Mouse (Mus musculus) CH12.LX (cell line): ENCODE results near the gene Ifrd2. TPM values are rescaled to one million over a fixed set of nuclear protein-coding genes. Genes with fewer than 3 reads are reported as not detected.
A peak's percentile ranks its signal among the peaks of the same experiment; 100 is the strongest.

Experiments used
- DNase-seq: peaks from one replicate; pipeline ENCODE4 v3.0.0-alpha.2; 2013; ENCODE audit errors: extremely low read depth
- H3K27ac ChIP-seq: 2 replicates; pipeline ENCODE4 v1.5.1; 2012; ENCODE audit warnings: low read depth, mild to moderate bottlenecking, control low read depth, moderate library complexity; ENCODE audit not compliant: insufficient read depth
- H3K27me3 ChIP-seq: replicated peaks from 2 replicates; pipeline ENCODE3; 2012; ENCODE audit warnings: inconsistent platforms
- H3K36me3 ChIP-seq, 2 experiments: replicated peaks in 1 of 2; 2 replicates each; pipeline versions ENCODE3 to v1.6.1; 2012; ENCODE audit warnings: inconsistent platforms in 1 of 2, low read length in 1 of 2, mild to moderate bottlenecking in 1 of 2, mixed read lengths in 1 of 2, moderate library complexity in 1 of 2; ENCODE audit not compliant: control insufficient read depth in 1 of 2, insufficient read depth in 1 of 2
- H3K4me1 ChIP-seq, 2 experiments: 2 replicates each; pipeline ENCODE4 v1.6.1; 2012; ENCODE audit warnings: inconsistent platforms in 1 of 2, moderate library complexity in 1 of 2; ENCODE audit not compliant: insufficient read depth in 2 of 2, control insufficient read depth in 1 of 2
- H3K4me2 ChIP-seq: 2 replicates; pipeline ENCODE4 v1.6.1; 2012; ENCODE audit warnings: low read depth, mild to moderate bottlenecking, control low read depth; ENCODE audit not compliant: poor library complexity, insufficient read depth, severe bottlenecking
- H3K4me3 ChIP-seq, 3 experiments: fragments of 150-350 bp in 1 of 3; sonication (generic) in 1 of 3; replicated peaks in 1 of 3; 2 replicates each; pipeline versions ENCODE3 to v1.5.1; 2011 to 2012; ENCODE audit warnings: low read depth in 2 of 3, low read length in 2 of 3, mild to moderate bottlenecking in 2 of 3, moderate library complexity in 2 of 3, control low read depth in 1 of 3, improper control_type of control experiment in 1 of 3, inconsistent platforms in 1 of 3, mixed read lengths in 1 of 3; ENCODE audit not compliant: poor library complexity in 1 of 3
- H3K79me2 ChIP-seq: replicated peaks from 2 replicates; pipeline ENCODE4 v1.6.1; 2012; ENCODE audit warnings: mild to moderate bottlenecking, moderate library complexity; ENCODE audit not compliant: control insufficient read depth, poor library complexity, insufficient read depth, severe bottlenecking; ENCODE audit errors: extremely low read depth
- H3K9ac ChIP-seq: 2 replicates; pipeline ENCODE4 v1.6.1; 2012; ENCODE audit warnings: low read depth, mild to moderate bottlenecking, control low read depth, moderate library complexity; ENCODE audit not compliant: insufficient read depth
- H3K9me3 ChIP-seq: replicated peaks from 2 replicates; pipeline ENCODE3; 2012; ENCODE audit warnings: low read length, inconsistent platforms, mixed read lengths
- BHLHE40 ChIP-seq: IDR thresholded peaks from 2 replicates; pipeline ENCODE4 v1.6.1; 2011; ENCODE audit warnings: mild to moderate bottlenecking, low read depth, low read length, improper control_type of control experiment
- CTCF ChIP-seq, 2 experiments: IDR thresholded peaks in 1 of 2; conservative IDR thresholded peaks in 1 of 2; 2 replicates each; pipeline ENCODE4 v1.5.1; 2011 to 2012; ENCODE audit warnings: low read depth in 2 of 2, low read length in 2 of 2, improper control_type of control experiment in 1 of 2, inconsistent platforms in 1 of 2, mild to moderate bottlenecking in 1 of 2, moderate library complexity in 1 of 2
- E2F4 ChIP-seq: IDR thresholded peaks from 2 replicates; pipeline ENCODE4 v1.6.1; 2011; ENCODE audit warnings: low read depth, low read length, improper control_type of control experiment; ENCODE audit not compliant: insufficient replicate concordance
- EP300 ChIP-seq: IDR thresholded peaks from 2 replicates; pipeline ENCODE4 v1.6.1; 2011; ENCODE audit warnings: low read length, improper control_type of control experiment
- ETS1 ChIP-seq: conservative IDR thresholded peaks from 2 replicates; pipeline ENCODE4 v1.6.1; 2012; ENCODE audit warnings: low read depth, mild to moderate bottlenecking, inconsistent platforms, low read length, improper control_type of control experiment, moderate library complexity
- HCFC1 ChIP-seq: IDR thresholded peaks from 2 replicates; pipeline ENCODE4 v1.6.1; 2012; ENCODE audit warnings: low read depth, mild to moderate bottlenecking, inconsistent platforms, low read length, improper control_type of control experiment
- IRF4 ChIP-seq: IDR thresholded peaks from 2 replicates; pipeline ENCODE4 v1.6.1; 2014; ENCODE audit warnings: low read depth, mild to moderate bottlenecking, inconsistent platforms, low read length, improper control_type of control experiment
- JUND ChIP-seq: conservative IDR thresholded peaks from 2 replicates; pipeline ENCODE4 v1.6.1; 2011; ENCODE audit warnings: low read depth, low read length, improper control_type of control experiment
- MAFK ChIP-seq: IDR thresholded peaks from 2 replicates; pipeline ENCODE4 v1.6.1; 2011; ENCODE audit warnings: low read length, improper control_type of control experiment; ENCODE audit not compliant: insufficient replicate concordance
- MAZ ChIP-seq: IDR thresholded peaks from 2 replicates; pipeline ENCODE4 v1.6.1; 2012; ENCODE audit warnings: low read depth, mild to moderate bottlenecking, inconsistent platforms, low read length, improper control_type of control experiment, moderate library complexity
- MXI1 ChIP-seq: IDR thresholded peaks from 2 replicates; pipeline ENCODE4 v1.6.1; 2011; ENCODE audit warnings: mild to moderate bottlenecking, low read depth, low read length, improper control_type of control experiment
- MYC ChIP-seq: IDR thresholded peaks from 2 replicates; pipeline ENCODE4 v1.6.1; 2011; ENCODE audit warnings: low read depth, mild to moderate bottlenecking, improper control_type of control experiment, low read length
- NELFE ChIP-seq: IDR thresholded peaks from 2 replicates; pipeline ENCODE4 v1.6.1; 2011; ENCODE audit warnings: low read depth, low read length, improper control_type of control experiment
- NRF1 ChIP-seq: IDR thresholded peaks from 2 replicates; pipeline ENCODE4 v1.6.1; 2014; ENCODE audit warnings: low read depth, mild to moderate bottlenecking, inconsistent platforms, low read length, improper control_type of control experiment, moderate library complexity
- POLR2A ChIP-seq: IDR thresholded peaks from 2 replicates; pipeline ENCODE4 v1.6.1; 2011; ENCODE audit warnings: low read depth, mild to moderate bottlenecking, improper control_type of control experiment, low read length
- RCOR1 ChIP-seq: conservative IDR thresholded peaks from 2 replicates; pipeline ENCODE4 v1.6.1; 2012; ENCODE audit warnings: low read depth, mild to moderate bottlenecking, inconsistent platforms, low read length, improper control_type of control experiment
- UBTF ChIP-seq: IDR thresholded peaks from 2 replicates; pipeline ENCODE4 v1.6.1; 2012; ENCODE audit warnings: low read depth, mild to moderate bottlenecking, inconsistent platforms, low read length, improper control_type of control experiment, moderate library complexity
- USF1 ChIP-seq: IDR thresholded peaks from 2 replicates; pipeline ENCODE4 v1.6.1; 2014; ENCODE audit warnings: low read depth, mild to moderate bottlenecking, inconsistent platforms, low read length, improper control_type of control experiment
- ZKSCAN1 ChIP-seq: IDR thresholded peaks from 2 replicates; pipeline ENCODE4 v1.6.1; 2012; ENCODE audit warnings: low read depth, inconsistent platforms, low read length, improper control_type of control experiment, borderline replicate concordance
- ZMIZ1 ChIP-seq: IDR thresholded peaks from 2 replicates; pipeline ENCODE4 v1.6.1; 2012; ENCODE audit warnings: low read depth, mild to moderate bottlenecking, inconsistent platforms, low read length, improper control_type of control experiment
- ZNF384 ChIP-seq: IDR thresholded peaks from 2 replicates; pipeline ENCODE4 v1.6.1; 2012; ENCODE audit warnings: low read depth, low read length, improper control_type of control experiment, inconsistent platforms
- dilution Hi-C: fragments of 300-500 bp; cut with MboI; formaldehyde crosslinking; loops from 2 replicates; pipeline ENCODE4 v1.14.3; 2020; ENCODE audit warnings: low sequenced_read_pairs; ENCODE audit not compliant: extremely low pct_unique_long_range_greater_than_20kb, extremely low pct_ligation_motif_present
- in situ Hi-C: fragments of 300-500 bp; cut with MboI; formaldehyde crosslinking; loops from 3 replicates; pipeline ENCODE4 v1.14.3; 2019; ENCODE audit warnings: low sequenced_read_pairs, low pct_ligation_motif_present, low pct_unique_long_range_greater_than_20kb, mixed read lengths
- polyA plus RNA-seq: library from polyadenylated mRNA; unstranded; fragments of >175 nt; gene quantifications from 2 replicates; pipeline ENCODE4 v1.2.1, GENCODE M21; 2012; ENCODE audit warnings: low read depth; ENCODE audit not compliant: insufficient read length
- total RNA-seq, 2 experiments: library from RNA; depleted of rRNA; stranded (reverse); fragments of 300-350 nt in 1 of 2; fragments of >200 nt in 1 of 2; gene quantifications; 2 replicates each; pipeline ENCODE4 v1.2.3; 2012 to 2014

The Ifrd2 gene
- total and polyA plus RNA-seq, 3 experiments = 62.8 to 143 (median 91.3) TPM

GRCm38 (mm10) chr9:107629901-107630425 is 42.5 kb downstream of the Ifrd2 start:
- Histone ChIP-seq H3K27me3 (no peaks in the 10 kb centered on the region), H3K4me2 (peak overlapping the region; percentile 56), H3K9me3 (no peaks in the 10 kb centered on the region), H3K36me3 (peaks cover 22 to 58% of the 10 kb centered on the region in 2 experiments), H3K4me1 (peaks cover 29 to 74% of the 10 kb centered on the region in 2 experiments), H3K79me2 (peaks cover 80% of the 10 kb centered on the region), H3K9ac (peak overlapping the region; percentile 39), H3K4me3 (peak overlapping the region in 2 of 3 experiments; percentile 52 to 59), H3K27ac (peak overlapping the region; percentile 68)
- dilution Hi-C loops (no loop called here), in situ Hi-C loops (no loop called here)
- no peak for DNase-seq
- TF ChIP-seq NRF1 (no peak), EP300 (no peak), UBTF (no peak), MYC (no peak), USF1 (no peak), E2F4 (no peak), NELFE (no peak)

GRCm38 (mm10) chr9:107630576-107630975 is 43.1 kb downstream of the Ifrd2 start:
- peaks cover 26 to 69% of the 10 kb centered on the region in 2 experiments for H3K4me1 ChIP-seq
- H3K4me2 ChIP-seq = no peak overlapping the region
- H3K27ac ChIP-seq = no peak overlapping the region; the same call in 1 of the 2 replicates
- TF ChIP-seq HCFC1 (no peak), JUND (no peak), MYC (no peak), MAFK (no peak), MAZ (no peak), RCOR1 (no peak), E2F4 (no peak), IRF4 (no peak), USF1 (no peak), UBTF (no peak), ZKSCAN1 (no peak), POLR2A (no peak), ZMIZ1 (no peak), CTCF (conservative IDR thresholded peaks at IDR 0.05 in 1 of 2, IDR thresholded peaks at IDR 0.05 in 1 of 2; ENCODE audit: low read depth in 2 of 2, low read length in 2 of 2) (no peak), MXI1 (no peak), ZNF384 (no peak), BHLHE40 (no peak), EP300 (no peak), ETS1 (no peak)
- H3K27me3 ChIP-seq = no peaks in the 10 kb centered on the region
- dilution Hi-C loops = no loop called here
- DNase-seq = no peak
- peaks cover 81% of the 10 kb centered on the region for H3K79me2 ChIP-seq
- no peaks in the 10 kb centered on the region for H3K9me3 ChIP-seq
- H3K36me3 ChIP-seq = peaks cover 17 to 52% of the 10 kb centered on the region in 2 experiments
- in situ Hi-C loops = no loop called here
- H3K4me3 ChIP-seq = no peak overlapping the region
- H3K9ac ChIP-seq = peak overlapping the region; percentile 39; the same call in 1 of the 2 replicates
